Mouse (Mus musculus): ENCODE results near the gene Tfe3. TPM values are rescaled to one million over a fixed set of nuclear protein-coding genes. Genes with fewer than 3 reads are reported as not detected.

Gene Tfe3
- polyA plus RNA-seq, 1 experiment, result 31.8 TPM

DNA sequence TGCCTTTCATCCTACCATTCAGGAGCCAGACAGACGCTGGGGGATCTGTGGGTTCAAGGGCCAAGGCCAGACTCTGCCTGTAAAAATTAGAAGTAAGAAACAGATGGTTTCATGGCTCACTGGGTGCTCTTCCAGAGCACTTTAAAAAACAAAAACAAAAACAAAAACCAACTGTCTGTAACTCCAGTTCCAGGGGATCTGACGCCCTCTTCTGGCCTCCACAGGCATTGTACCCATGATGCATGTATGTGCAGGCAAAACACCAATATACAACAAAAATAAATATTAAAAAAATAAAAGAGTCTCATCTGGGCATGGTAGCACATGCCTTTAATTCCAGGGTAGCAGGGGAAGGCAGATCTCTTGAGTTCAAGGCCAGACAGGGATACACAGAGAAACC lies 10.4 kb downstream of the Tfe3 start:
- WGBS, result 57% methylated on average over 2 of the region's 2 CpGs
- DNase-seq, result no peak
- no peaks in the 10 kb centered on the region for H3K4me1 ChIP-seq (ENCODE audit: control insufficient read depth, insufficient read depth, low read length)
- TF ChIP-seq CTCF (IDR thresholded peaks at IDR 0.05; ENCODE audit: insufficient read depth, low read length) (0 out of 2 replicates have a peak, but pooled peaks have one; percentile 7), POLR2A (IDR thresholded peaks at IDR 0.05; ENCODE audit: borderline replicate concordance, extremely low read depth, low read depth, low read length) (no peak)
- H3K4me3 ChIP-seq (replicated peaks; ENCODE audit: extremely low read depth, low read depth, low read length), result no peak overlapping the region

DNA sequence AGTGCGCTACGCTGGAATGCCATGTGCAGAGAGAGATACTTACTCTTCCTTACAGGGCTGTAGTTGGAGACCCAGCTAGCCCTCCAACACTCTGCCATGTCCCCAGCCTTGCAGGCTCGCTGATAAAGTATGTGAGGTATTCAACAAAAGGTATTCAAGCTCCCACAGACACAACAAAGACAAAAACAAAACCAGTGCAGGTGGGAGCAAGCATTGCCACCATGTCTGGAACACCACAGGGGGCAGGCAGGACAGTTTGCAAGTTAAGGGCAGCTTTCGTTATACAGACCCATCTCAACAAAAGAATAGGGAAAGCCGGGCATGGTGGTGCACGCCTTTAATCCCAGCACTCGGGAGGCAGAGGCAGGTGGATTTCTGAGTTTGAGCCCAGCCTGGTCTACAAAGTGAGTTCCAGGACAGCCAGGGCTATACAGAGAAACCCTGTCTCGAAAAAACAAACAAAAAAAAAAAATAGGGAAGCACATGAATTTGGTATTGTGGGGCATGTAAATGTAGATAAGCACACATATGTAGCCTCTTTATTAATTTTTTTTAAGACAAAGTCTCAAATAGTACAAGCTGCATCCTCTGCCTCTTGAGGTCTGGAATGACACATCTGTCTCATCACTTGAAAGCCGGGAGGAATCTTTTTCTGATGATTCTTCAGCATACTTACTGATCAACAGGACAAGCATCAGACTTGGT lies 13.3 kb downstream of the Tfe3 start:
- Histone ChIP-seq H3K4me1 (ENCODE audit: control insufficient read depth, insufficient read depth, low read length) (no peaks in the 10 kb centered on the region), H3K4me3 (replicated peaks; ENCODE audit: extremely low read depth, low read depth, low read length) (no peak overlapping the region)
- 69% methylated on average over 9 of the region's 9 CpGs for whole genome bisulfite sequencing
- no peak for DNase-seq
- TF ChIP-seq CTCF (IDR thresholded peaks at IDR 0.05; ENCODE audit: insufficient read depth, low read length), result no peak
- TF ChIP-seq POLR2A (IDR thresholded peaks at IDR 0.05; ENCODE audit: borderline replicate concordance, extremely low read depth, low read depth, low read length), result no peak

DNA sequence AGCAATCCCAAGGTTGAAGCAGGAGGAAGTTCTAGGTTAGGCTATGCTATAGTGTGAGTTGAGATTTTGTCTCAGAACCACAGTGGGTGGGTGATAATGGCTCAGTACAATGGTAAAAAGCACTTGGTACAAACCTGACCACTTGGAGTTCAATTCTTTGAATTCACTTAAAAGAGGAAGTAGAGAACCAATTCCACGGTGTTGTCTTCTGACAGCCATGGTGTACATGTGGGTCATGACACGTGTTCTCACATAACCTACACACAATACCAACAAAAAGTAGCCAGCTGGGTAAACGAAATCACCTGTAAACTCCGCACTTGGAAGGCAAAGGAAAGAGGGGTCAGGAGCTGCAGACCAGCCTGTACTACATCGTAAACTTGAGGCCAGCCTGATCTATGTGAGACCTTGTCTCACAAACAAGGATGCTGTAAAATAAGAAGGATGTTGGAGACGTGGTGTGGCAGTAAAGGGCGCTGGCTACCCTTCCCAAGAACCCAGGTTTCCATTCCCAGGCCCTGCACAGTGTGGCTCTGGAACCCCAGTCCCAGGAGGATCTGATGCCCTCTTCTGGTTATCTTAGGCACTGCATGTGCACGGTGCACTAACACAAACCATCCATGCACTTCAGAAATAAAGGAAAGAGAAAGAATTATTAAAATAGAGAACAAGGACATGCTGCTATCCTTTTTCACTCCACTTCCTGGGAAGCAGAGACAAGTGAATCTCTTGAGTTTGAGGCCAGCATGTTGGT lies 14.1 kb downstream of the Tfe3 start:
- Histone ChIP-seq H3K4me1 (ENCODE audit: control insufficient read depth, insufficient read depth, low read length) (no peaks in the 10 kb centered on the region), H3K4me3 (replicated peaks; ENCODE audit: extremely low read depth, low read depth, low read length) (no peak overlapping the region)
- 41% methylated on average over 8 of the region's 8 CpGs for WGBS
- DNase-seq, result peak; percentile 33
- TF ChIP-seq POLR2A (IDR thresholded peaks at IDR 0.05; ENCODE audit: borderline replicate concordance, extremely low read depth, low read depth, low read length) (no peak), CTCF (IDR thresholded peaks at IDR 0.05; ENCODE audit: insufficient read depth, low read length) (peak; percentile 67)

DNA sequence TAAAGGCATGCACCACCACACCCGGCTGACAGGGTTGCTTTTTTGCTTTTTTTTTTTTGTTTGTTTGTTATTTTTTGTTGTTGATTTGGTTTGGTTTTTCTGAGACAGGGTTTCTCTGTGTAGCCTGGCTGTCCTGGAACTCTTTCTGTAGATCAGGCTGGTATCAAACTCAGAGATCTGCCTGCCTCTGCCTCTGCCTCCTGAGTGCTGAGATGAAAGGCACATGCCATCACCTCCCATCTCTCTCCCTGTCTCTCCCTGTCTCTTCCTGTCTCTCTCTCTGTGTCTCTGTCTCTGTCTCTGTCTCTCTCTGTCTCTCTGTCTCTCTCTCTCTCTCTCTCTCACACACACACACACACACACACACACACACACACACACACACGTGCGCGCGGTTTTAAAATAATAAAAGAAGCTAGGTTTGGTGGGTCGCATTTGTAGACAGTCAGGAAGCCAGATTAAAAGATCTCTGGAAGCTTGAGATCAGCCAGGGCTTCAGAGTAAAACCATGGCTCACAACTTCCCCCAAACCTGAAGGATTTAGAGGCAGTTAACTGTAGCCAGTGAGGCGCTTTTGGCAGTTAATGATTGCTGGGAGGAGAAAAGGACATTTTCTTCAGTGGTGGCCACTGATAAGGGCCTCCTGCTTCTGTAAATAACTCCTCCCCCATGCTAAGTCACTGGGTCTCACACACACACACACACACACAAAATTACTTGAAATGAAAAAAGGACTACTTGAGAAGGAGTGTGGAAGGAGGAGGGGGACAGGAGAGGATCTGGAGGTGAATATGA lies 16.3 kb downstream of the Tfe3 start:
- Histone ChIP-seq H3K4me1 (ENCODE audit: control insufficient read depth, insufficient read depth, low read length) (no peaks in the 10 kb centered on the region), H3K4me3 (replicated peaks; ENCODE audit: extremely low read depth, low read depth, low read length) (no peak overlapping the region)
- 71% methylated on average over 7 of the region's 7 CpGs for WGBS
- no peak for DNase-seq
- TF ChIP-seq CTCF (IDR thresholded peaks at IDR 0.05; ENCODE audit: insufficient read depth, low read length) (no peak), POLR2A (IDR thresholded peaks at IDR 0.05; ENCODE audit: borderline replicate concordance, extremely low read depth, low read depth, low read length) (no peak)

DNA sequence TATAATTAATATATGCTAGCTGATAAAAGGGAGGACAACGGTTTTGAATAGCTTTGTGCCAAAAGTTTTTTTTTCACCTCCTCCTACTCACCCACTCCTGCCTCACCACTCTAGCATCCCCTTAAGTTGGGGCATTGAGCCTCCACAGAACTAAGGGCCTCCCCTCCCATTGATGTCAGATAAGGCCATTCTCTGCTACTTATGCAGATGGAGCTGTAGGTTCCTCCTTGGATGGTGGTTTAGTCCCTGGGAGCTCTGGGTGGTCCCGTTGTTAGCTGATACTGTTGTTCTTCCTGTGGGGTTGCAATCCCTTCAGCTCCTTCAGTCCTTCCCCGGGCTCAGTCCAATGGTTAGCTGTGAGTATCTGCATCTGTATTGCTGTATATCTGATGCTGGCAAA lies 16.9 kb downstream of the Tfe3 start:
- DNase-seq, result no peak
- H3K4me1 ChIP-seq (ENCODE audit: control insufficient read depth, insufficient read depth, low read length), result no peaks in the 10 kb centered on the region
- 29% methylated on average over 3 of the region's 3 CpGs for WGBS
- H3K4me3 ChIP-seq (replicated peaks; ENCODE audit: extremely low read depth, low read depth, low read length), result no peak overlapping the region
- no peak for TF ChIP-seq CTCF (IDR thresholded peaks at IDR 0.05; ENCODE audit: insufficient read depth, low read length)
- no peak for TF ChIP-seq POLR2A (IDR thresholded peaks at IDR 0.05; ENCODE audit: borderline replicate concordance, extremely low read depth, low read depth, low read length)

DNA sequence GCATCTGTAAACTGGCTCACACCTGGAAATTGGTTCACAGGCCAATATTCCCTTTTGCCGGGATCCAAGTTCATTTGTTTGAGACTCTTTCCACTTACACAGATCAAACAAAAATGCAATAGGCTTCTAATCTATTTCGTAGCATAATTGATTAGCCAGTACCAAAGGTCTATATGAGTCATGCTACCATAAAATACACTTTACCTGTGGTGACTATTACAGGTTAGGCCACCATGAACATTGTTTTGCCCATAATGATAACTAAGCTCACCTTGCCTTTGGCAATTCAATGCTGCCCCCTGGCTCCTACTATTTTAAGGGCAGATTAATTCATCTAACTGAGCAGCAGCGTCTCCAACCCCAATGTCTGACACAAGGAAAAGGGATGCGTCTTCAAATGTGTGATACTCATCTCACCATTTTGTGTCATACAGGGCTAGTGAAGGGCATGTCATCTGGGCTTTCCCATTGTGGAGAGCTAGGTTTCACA lies 20.3 kb downstream of the Tfe3 start:
- TF ChIP-seq CTCF (IDR thresholded peaks at IDR 0.05; ENCODE audit: insufficient read depth, low read length) (no peak), POLR2A (IDR thresholded peaks at IDR 0.05; ENCODE audit: borderline replicate concordance, extremely low read depth, low read depth, low read length) (no peak)
- Histone ChIP-seq H3K4me1 (ENCODE audit: control insufficient read depth, insufficient read depth, low read length) (no peaks in the 10 kb centered on the region), H3K4me3 (replicated peaks; ENCODE audit: extremely low read depth, low read depth, low read length) (no peak overlapping the region)
- DNase-seq, result no peak
- 73% methylated on average over 4 of the region's 4 CpGs for WGBS

DNA sequence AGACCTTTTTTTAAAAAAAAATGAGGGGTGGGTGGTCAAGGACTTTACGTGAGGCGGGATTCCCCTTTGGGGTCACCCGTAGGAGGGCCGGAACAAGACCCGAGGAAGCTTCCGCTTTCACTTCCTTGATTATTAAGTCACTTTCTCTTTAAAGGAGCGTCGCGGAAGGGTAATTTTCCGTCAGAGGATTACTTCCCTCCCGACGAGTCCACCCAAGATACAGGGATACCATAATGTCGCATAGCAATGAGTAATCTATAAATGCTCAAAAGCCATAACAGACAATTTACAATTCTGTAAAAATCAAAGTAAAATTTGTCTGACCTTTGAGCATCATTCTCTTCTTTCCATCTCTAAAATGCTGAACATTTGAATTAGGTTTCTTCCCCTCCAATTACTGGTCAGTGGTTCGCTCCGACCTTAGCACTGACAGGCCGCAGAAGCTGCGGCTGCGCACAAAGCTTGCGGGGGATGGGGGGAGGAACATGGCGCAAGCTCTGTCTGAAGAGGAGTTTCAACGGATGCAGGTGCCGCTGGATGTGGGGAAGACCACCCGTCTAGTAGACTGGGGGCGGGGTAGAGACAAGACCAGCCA lies 27.3 kb downstream of the Tfe3 start, which contains the start of gene Gripap1:
TSS of gene Gripap1 (plus strand) at position 224 of the 595 bp plus-strand sequence.
- peak; percentile 61 for DNase-seq
- WGBS, result 19% methylated on average over 24 of the region's 24 CpGs
- H3K4me1 ChIP-seq (ENCODE audit: control insufficient read depth, insufficient read depth, low read length), result no peaks in the 10 kb centered on the region
- TF ChIP-seq CTCF (IDR thresholded peaks at IDR 0.05; ENCODE audit: insufficient read depth, low read length) (no peak), POLR2A (IDR thresholded peaks at IDR 0.05; ENCODE audit: borderline replicate concordance, extremely low read depth, low read depth, low read length) (peak; percentile 71; the same call in 1 of the 2 replicates)
- H3K4me3 ChIP-seq (replicated peaks; ENCODE audit: extremely low read depth, low read depth, low read length), result peak within 1 kb of the TSS; percentile 73

DNA sequence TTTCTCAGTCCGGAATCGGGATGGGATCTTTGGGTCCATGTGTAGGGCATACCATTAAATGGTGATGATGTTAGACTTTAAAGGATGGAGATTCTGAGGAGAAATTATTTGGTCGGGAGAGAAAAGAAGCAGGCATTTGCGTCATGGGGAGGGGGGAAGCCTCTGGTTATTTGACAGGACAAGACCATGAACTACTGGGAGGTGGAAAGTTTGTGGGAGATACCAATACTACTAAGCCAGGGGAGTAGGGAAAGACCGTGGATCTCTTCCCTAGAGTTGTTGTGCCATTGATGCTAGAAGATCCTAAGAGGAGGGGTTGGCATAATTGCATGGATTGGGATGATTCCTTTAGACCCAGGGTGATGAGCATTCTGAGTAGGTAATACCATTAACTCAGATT lies 27.9 kb downstream of the Tfe3 start:
- no peaks in the 10 kb centered on the region for H3K4me1 ChIP-seq (ENCODE audit: control insufficient read depth, insufficient read depth, low read length)
- TF ChIP-seq CTCF (IDR thresholded peaks at IDR 0.05; ENCODE audit: insufficient read depth, low read length) (no peak), POLR2A (IDR thresholded peaks at IDR 0.05; ENCODE audit: borderline replicate concordance, extremely low read depth, low read depth, low read length) (no peak)
- DNase-seq, result no peak
- 37% methylated on average over 5 of the region's 5 CpGs for WGBS
- peak overlapping the region; percentile 73 for H3K4me3 ChIP-seq (replicated peaks; ENCODE audit: extremely low read depth, low read depth, low read length)

DNA sequence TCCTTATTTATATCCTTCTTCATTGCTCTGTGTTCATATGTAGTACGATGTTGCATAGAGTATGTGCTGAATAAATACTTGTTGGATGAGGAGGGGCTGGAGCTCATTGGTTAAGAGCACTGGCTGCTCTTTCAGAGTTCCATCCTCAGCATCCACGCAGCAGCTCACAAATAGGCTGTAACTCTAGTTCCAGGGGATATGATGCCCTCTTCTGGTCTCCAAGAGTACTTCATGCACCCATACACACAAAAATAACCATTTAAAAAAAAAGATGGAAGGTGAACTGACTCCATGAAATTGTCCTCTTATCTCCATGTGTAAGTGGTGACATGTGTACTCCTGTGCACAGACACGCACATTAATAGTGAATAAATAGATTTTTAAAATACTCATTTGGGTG lies 31.0 kb downstream of the Tfe3 start:
- no peak for DNase-seq
- 49% methylated on average over 3 of the region's 3 CpGs for WGBS

More for the DNA sequence above, 31.0 kb downstream of the Tfe3 start:
- H3K4me1 ChIP-seq (ENCODE audit: control insufficient read depth, insufficient read depth, low read length), result no peaks in the 10 kb centered on the region
- TF ChIP-seq CTCF (IDR thresholded peaks at IDR 0.05; ENCODE audit: insufficient read depth, low read length) (no peak), POLR2A (IDR thresholded peaks at IDR 0.05; ENCODE audit: borderline replicate concordance, extremely low read depth, low read depth, low read length) (no peak)
- no peak overlapping the region for H3K4me3 ChIP-seq (replicated peaks; ENCODE audit: extremely low read depth, low read depth, low read length)
